Mouse (Mus musculus) left cerebral cortex, postnatal 14 days (tissue): ENCODE measurements at regions not wholly inside any gene's neighbourhood (a gene's known extent, or its start where the extent isn't known, plus 50 kb on each side); places are given as distances from the start of the nearest gene placed in this dataset.

Experiments
- DNase-seq, 2 experiments: peaks; one replicate each; pipeline ENCODE4 v3.0.0; 2021 to 2022; ENCODE audit warnings: low spot score in 2 of 2, mixed read lengths in 1 of 2
- intact Hi-C: fragments of 180-260 bp; cut with DNase I; formaldehyde crosslinking; loops from one replicate; pipeline ENCODE4 v1.15.1; 2025

GRCm38 (mm10) chr3:33902431-33902830 lies 58.3 kb upstream of the Ccdc39 start:
- intact Hi-C loops = no loop called here
- DNase-seq = no peak

GRCm38 (mm10) chr3:33903326-33903725 lies 59.2 kb upstream of the Ccdc39 start:
- intact Hi-C loops = no loop called here
- no peak for DNase-seq

- intact Hi-C loops = no loop called here
- DNase-seq = no peak
Measured at GRCm38 (mm10) chr3:33903816-33904215, 59.7 kb upstream of the Ccdc39 start.

GRCm38 (mm10) chr3:33904854-33905678 lies 61.0 kb upstream of the Ccdc39 start:
- intact Hi-C loops = loop anchor here (5.0 kb wide), 1 partner anchor 33 kb away; no protein-coding TSS in a partner anchor
- DNase-seq = peak in 1 of 2 experiments; percentile 4

GRCm38 (mm10) chr3:33905679-33906007 lies 61.5 kb upstream of the Ccdc39 start:
- no peak for DNase-seq
- intact Hi-C loops = loop anchor here (5.0 kb wide), 1 partner anchor 33 kb away; no protein-coding TSS in a partner anchor

- intact Hi-C loops = loop anchor here (5.0 kb wide), 1 partner anchor 35 kb away; no protein-coding TSS in a partner anchor
- DNase-seq = no peak
Measured at GRCm38 (mm10) chr3:33907061-33907460, 63.0 kb upstream of the Ccdc39 start.

GRCm38 (mm10) chr3:33911559-33911958 lies 67.4 kb upstream of the Ccdc39 start:
- intact Hi-C loops = no loop called here
- no peak for DNase-seq

GRCm38 (mm10) chr3:33913470-33913869 lies 69.4 kb upstream of the Ccdc39 start:
- intact Hi-C loops = no loop called here

GRCm38 (mm10) chr3:33914386-33914785 lies 70.3 kb upstream of the Ccdc39 start:
- DNase-seq = no peak
- intact Hi-C loops = no loop called here

More at GRCm38 (mm10) chr3:33913470-33913869, 69.4 kb upstream of the Ccdc39 start:
- no peak for DNase-seq

GRCm38 (mm10) chr3:33915777-33916176 lies 71.7 kb upstream of the Ccdc39 start:
- DNase-seq = no peak
- intact Hi-C loops = loop anchor here (5.0 kb wide), 1 partner anchor 93 kb away; no protein-coding TSS in a partner anchor

- intact Hi-C loops = loop anchor here (5.0 kb wide), 1 partner anchor 94 kb away; no protein-coding TSS in a partner anchor
Measured at GRCm38 (mm10) chr3:33916318-33916717, 72.2 kb upstream of the Ccdc39 start.

GRCm38 (mm10) chr3:33916818-33917217 lies 72.7 kb upstream of the Ccdc39 start:
- intact Hi-C loops = loop anchor here (5.0 kb wide), 1 partner anchor 95 kb away; no protein-coding TSS in a partner anchor
- DNase-seq = no peak

More at GRCm38 (mm10) chr3:33916318-33916717, 72.2 kb upstream of the Ccdc39 start:
- no peak for DNase-seq

- DNase-seq = peak; percentile 70 to 86
- intact Hi-C loops = loop anchor here (2.0 to 5.0 kb wide), 2 partner anchors 66 to 96 kb away; no protein-coding TSS in a partner anchor
Measured at GRCm38 (mm10) chr3:33918785-33919184, 74.7 kb upstream of the Ccdc39 start.

- intact Hi-C loops = no loop called here
- DNase-seq = no peak
Measured at GRCm38 (mm10) chr3:33925072-33925471, 81.0 kb upstream of the Ccdc39 start.

- intact Hi-C loops = loop anchor here (5.0 to 10.0 kb wide), 2 partner anchors 242 to 1530 kb away; no protein-coding TSS in a partner anchor
- DNase-seq = no peak
Measured at GRCm38 (mm10) chr3:33955064-33955463, 64.7 kb upstream of the Fxr1 start.

- intact Hi-C loops = loop anchor here (5.0 to 10.0 kb wide), 2 partner anchors 241 to 1529 kb away; no protein-coding TSS in a partner anchor
- DNase-seq = peak; percentile 69 to 79
Measured at GRCm38 (mm10) chr3:33955854-33956624, 63.7 kb upstream of the Fxr1 start.

- intact Hi-C loops = loop anchor here (5.0 to 10.0 kb wide), 2 partner anchors 241 to 1528 kb away; no protein-coding TSS in a partner anchor
- no peak for DNase-seq
Measured at GRCm38 (mm10) chr3:33956625-33957023, 63.1 kb upstream of the Fxr1 start.

GRCm38 (mm10) chr3:33957676-33958075 lies 62.1 kb upstream of the Fxr1 start:
- intact Hi-C loops = loop anchor here (5.0 to 10.0 kb wide), 2 partner anchors 240 to 1527 kb away; no protein-coding TSS in a partner anchor
- DNase-seq = no peak

GRCm38 (mm10) chr3:33958216-33958615 lies 61.5 kb upstream of the Fxr1 start:
- intact Hi-C loops = loop anchor here (5.0 to 10.0 kb wide), 2 partner anchors 239 to 1527 kb away; no protein-coding TSS in a partner anchor
- no peak for DNase-seq

- intact Hi-C loops = no loop called here
- DNase-seq = no peak
Measured at GRCm38 (mm10) chr3:33960211-33960610, 59.5 kb upstream of the Fxr1 start.
